Mouse (Mus musculus): ENCODE results near the gene Pla2r1.

The Pla2r1 gene

DNA sequence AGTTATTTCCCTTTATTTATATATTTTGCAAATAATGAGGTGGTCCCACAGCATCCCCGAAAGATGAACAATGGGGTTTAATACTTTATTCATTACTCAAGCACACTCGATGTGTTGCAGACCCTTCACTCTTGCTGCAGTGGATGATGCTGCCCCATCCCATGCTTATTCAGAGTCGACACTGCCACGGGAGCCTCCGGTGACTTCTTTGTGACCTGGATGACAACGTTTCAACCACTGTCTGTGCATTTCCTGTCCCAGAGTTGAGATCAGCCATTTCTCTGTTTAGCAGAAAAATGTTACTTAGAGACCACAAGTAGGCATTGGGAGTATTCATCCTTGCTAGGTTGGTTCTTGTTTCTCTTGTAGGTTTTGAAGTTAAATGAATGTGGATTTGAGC lies 159.3 kb downstream of the Pla2r1 start:
- DNase-seq = no peak

DNA sequence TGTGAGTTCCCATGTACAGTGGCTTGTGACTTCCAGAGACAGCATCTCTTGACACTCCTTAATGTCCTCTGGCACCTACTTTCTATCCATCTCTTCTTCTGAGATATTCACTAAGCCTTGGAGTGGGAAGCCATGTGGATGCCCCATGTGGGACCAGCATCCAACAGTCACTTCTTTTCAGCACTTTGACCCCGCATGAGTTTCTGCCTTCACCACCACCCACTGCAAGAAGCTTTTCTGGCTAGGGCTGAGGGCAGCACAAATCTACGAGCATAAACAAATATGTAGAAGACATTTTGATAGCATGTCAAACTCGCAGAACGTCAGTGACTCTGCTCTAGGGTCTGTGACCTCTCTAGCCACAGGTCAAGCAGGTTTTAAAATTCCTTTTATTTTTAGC lies 160.8 kb downstream of the Pla2r1 start:
- DNase-seq = no peak

DNA sequence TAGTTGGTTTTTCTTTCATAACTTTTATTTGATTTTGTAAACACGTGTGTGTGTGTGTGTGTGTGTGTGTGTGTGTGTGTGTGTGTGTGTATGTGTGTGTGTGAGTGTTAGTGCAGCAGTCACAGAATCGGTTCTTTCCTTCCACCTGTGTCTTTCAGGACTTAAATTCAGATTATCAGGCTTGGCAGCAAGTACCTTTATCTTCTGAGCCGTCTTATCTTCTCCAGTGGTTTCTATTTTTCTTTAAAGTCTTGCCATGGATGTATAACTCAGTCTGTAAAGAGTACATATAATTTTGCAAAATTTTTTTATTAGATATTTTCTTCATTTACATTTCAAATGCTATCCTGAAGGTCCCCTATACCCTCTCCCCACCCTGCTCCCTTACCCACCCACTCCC lies 165.7 kb downstream of the Pla2r1 start:
- DNase-seq = no peak

DNA sequence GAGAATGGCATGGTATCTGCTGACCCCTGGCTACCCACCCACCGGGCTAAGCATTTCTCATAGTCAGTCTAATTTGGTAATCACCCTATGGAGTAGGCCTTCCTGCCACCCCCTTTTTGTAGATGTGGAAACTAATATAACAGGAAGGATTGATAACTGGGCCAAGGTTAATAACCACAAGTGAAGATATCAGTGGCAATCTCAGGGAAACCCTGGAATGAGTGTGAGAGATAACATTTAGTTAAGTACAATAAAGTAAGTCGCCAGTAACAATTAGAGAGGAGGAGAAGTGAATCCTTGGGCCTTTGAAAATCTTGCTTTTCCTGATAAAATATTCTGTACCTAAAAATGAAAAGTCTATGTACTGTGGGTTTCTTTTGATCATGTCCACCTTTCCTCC lies 166.3 kb downstream of the Pla2r1 start:
- DNase-seq = no peak

DNA sequence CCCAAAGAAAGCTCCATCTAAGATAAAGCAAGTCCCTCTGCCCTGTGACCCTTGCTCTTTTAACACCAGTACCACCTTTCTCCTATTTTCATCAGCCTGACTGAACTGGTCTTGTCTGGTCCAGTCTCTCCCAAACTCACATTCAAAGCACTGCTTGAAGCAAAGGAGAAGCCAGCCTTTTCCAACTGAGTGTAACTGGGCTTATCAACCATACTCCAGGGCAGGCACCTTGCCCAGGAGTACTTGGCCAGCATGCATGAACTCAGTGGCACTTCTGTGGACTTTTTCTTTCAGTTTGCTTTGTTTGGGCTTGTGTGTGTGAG lies 168.4 kb downstream of the Pla2r1 start:
- no peak for DNase-seq

DNA sequence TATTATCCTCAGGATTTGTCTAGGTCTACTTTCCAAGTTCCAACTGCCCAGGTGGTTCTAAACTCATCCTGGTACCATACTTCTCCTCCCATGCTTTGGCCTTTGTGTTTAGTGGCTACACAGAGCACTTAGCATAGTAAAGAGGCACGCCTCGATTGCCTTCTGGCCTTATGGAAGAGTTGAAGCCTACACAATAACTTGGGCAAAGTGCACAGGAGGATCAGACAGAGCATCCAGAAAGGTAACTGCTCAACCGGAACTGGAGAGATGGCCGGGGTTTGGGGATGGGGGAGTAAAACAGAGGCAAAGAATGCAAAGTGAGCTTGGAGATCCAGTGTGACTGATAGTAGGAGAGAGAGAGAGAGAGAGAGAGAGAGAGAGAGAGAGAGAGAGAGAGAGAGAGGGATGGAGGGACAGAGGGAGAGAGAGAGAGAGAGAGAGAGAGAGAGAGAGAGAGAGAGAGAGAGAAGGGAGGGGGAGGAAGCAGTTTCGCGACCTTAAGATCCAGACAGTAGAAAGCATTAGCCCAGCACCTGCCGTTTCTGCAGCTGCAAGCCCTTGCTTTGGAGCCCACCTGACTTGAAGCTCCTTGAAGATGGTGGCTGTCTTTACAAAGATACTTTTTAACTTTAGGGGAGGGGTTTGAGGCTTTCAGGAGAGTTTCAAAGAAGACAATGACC lies 168.9 kb downstream of the Pla2r1 start:
- DNase-seq = no peak

DNA sequence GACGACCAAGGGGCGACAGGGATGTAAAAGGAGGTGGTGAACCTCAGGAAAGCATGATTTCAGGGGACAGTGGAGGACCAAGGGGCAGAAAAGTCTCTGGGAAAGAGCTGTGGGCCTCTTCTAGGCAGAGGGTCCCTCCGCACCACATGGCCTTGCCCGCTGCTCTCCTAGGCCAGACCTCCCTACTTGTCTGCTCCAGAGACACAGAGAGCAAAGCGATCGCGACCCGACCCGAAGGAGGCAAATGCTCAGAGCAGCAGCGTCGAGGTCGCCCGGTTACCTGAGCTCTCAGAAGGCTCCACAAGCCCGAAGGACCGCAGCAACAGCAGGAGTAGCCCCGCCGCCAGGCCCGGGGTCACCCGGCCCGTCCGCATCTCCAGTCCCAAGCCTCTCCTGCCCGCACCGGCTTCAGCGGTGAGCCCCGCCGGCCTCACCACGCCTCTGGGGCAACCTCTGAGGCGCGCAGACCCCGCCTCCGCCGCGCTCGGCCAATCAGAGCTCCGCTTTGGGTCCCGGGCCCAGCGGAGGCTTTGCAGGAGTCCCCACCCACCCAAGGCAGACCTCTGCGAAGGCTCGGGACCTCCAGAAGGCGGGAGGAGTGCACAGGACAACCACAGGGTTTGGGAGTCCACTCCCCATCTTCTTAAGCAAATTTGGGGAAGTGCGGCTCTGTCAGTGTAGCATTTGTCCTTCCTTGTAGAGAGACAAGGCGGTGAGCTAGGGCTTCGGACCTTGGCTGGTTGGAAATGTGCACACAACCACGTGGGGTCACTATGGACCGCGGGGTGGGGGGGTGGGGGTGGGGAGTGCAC lies 170.0 kb downstream of the Pla2r1 start, which contains the start of gene Ly75:
Gene Ly75, minus strand, starts transcription at position 446 of the 812 bp plus-strand sequence.
- peak; percentile 33 for DNase-seq

DNA sequence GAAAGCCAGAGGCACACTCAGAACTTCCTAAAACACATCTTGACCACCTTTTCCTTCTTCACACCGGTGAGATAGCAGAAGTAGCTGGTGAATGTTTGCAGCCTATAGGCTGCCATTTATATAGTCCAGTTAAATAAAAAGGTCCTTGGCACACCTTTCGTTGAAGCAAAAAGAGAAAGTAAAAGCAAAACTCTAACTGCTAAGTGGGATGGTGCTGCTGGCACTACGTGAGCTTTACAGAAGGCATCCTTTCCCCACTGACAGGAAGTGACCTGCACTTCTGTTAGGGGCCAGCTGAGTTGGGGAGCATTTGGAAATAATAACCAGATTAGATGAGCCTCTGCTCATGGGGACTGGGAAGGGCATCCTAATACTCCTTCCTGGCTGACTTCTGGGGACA lies 170.8 kb downstream of the Pla2r1 start:
- DNase-seq = no peak

DNA sequence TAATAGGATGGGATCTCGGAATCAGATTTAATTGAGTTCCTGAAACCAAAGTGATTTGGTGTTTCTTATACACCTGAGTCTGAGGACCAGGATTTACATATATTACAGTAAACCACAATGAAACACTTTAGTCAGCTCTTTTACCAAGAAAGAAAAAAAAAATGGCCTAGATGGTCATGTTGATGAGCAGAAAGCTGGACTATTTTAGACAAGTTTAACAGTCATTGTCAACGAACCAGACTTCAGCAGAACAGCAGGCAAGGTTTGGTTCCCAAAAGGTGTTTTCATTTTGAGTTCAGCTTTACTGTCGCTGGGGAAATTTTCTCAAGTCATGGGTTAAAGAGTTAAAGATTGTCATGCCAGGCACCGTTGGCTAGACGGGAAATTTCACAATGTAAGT lies 175.8 kb downstream of the Pla2r1 start:
- no peak for DNase-seq

DNA sequence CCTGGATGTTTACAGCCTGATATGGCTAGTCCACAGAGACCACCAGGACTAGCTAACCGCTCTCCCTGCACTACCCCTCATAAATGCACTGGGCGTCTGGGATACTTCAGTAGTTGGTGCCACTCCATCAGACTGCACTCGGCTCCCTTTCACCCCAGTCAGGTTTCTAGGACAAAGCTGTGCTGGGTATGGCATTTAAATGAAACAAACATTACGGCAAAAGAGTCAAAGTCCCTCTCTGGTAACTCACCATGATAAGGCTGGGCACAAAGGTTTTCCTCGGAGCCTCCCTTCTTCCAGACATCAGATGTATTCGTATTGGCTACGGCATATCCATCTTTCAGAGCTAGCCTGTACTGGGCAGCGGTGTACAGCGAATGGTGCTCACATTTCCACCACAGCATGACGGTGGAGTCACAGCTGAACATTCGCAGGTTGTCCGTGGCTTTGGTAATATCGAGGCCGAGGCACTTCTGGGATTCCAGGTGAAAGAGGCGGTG lies 177.4 kb downstream of the Pla2r1 start:
- no peak for DNase-seq

DNA sequence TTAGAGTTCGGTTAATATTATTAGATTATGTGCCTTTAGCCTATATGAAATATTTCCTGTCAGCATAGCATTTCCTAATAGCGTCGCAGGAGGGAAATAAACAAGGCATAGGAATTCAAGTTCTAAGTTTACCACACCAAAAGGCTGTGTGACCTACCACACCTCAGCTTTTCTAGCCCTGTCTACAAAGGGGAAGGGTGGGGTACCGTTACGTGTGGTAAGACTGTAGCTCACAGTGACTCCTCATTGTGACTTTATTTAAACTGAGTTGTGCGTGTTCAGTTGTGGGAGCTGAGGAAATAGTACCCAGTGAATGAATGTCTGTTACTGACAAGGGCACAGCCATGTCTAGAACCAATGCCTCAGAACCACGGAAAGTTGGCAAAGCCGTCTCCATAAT lies 178.0 kb downstream of the Pla2r1 start:
- DNase-seq = no peak

DNA sequence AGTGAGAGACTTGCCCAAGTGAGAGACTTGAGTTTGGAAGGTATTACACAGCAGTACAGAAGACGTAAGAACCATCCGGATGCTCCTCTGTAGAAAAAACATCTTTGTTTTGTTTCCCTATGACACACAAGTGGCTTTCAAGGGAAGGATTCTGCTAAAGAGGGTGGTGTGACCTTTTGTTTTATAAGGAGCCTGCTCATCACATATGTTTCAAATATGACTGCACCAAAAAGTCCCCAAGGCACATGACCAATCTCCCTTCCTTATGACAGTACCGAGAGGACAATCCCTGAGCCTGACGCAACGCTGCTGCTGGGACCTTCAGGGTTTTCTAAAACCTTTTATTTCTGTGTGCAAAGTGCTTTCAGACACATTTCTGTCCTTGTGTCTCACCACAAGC lies 182.9 kb downstream of the Pla2r1 start:
- DNase-seq = no peak

DNA sequence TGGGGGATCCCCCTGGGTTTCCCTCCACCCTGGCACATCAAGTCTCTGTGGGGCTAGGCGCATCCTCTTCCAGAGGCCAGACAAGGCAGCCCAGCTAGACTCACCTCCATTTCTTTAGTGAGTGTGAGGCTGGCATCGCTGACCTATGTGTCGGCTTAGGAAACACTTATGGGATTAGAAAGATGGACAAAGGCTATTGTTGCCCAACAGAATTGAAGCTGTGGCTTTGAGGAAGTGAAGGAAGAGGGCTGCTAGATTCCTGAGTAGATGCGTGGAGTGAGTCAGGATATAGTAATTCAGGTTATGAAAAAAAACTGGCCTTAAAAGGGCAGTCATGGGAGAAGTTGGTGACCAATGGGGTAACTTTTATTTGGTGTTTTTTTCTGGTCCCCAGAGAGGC lies 183.7 kb downstream of the Pla2r1 start:
- no peak for DNase-seq

DNA sequence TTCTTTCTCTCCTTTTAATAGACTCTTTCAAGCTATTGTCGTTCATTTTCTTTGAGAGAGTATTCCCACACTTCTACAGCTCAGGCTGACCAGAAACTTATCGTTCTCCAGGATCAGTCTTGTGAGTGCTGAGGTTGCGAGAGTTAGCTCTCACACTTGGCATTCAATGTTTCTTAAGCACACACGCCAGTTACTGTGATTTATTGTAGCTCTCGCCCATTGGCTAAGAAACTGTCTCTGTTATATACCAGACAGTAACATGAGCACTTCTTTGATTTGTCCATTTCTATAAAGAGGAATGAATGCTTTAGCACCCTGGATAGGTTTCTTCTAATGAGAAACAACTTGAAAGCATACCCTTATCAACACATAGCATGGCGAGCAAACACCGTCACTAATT lies 185.2 kb downstream of the Pla2r1 start:
- no peak for DNase-seq
